Mouse (Mus musculus) retina, adult 2 months (tissue): ENCODE measurements around the gene Slc24a3.

ENCODE experiments used
- DNase-seq: peaks from one replicate; pipeline ENCODE4 v3.0.0-alpha.2; 2012; ENCODE audit warnings: low read depth, low spot score

Slc24a3 gene

DNA sequence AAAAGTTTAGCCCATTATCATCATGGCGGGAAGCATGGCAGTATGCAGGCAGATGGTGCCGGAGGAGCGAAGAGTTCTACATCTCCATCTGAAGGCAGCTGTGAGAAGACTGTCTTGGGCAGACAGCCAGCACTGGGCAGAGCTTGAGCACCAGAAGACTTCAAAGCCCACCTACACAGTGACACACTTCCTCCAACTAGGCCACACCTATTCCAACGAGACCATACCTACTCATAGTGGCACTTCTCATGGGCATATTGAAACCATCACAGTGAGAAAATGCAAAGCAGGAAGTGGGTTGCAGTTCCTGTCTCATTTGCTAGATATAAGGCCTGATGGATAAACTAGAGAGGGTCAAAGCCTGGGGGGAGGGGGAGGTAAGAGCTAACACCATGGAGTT is 29.5 kb downstream of the Slc24a3 start:
- DNase-seq: no peak

DNA sequence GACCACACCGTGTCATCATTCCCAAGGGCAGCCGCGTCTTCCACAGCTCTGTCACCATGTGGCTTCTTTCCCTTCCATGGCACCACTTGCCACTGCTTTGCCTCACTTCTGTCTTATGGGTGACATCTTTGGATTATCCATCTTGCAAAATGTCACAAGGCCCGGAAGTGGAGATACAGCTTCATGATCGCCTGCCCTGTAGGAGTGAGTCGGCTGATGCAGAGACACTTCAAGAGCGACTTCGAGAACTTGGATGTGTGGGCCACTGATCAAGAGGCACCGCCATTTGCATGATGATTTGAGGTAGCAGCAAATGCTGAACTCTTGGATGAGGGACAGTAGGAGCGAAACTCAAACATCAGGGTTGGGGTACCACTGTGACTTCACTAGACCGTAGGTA is 46.0 kb downstream of the Slc24a3 start:
- DNase-seq: no peak

DNA sequence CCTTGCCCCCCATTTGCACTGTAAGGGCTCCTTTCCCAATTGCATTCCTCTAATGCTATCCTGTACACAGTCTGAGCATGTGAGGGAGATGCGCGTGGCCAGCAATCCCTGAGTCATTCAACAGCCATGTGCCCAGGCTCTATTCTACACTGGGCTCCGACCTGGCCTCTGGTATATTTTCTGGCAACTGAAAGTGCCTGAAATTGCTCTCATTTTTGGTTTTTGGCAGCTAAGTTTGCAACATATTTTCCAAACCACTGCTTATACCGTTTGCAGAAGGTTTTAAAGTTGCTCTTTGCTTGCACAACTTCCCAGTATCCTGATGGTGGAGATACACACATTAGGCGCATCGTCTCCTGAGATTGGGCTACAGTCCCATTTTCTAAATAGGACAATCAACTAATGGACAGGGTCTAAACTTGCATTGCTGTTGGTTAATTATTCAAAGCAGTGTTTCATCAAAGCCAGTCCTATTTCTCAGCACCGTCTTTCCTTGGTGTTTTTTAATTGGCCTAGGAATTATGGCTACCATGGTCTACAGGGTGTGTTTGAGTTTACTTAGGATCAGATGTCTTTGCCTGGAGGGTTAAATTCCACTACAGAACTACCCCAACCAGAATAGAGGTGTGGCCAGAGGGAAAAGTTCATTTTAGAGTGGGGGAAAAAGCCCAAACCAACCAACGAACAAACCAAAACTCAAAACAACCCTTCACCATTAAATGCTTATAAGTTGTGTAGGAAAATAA is 46.7 kb downstream of the Slc24a3 start:
- DNase-seq: no peak

DNA sequence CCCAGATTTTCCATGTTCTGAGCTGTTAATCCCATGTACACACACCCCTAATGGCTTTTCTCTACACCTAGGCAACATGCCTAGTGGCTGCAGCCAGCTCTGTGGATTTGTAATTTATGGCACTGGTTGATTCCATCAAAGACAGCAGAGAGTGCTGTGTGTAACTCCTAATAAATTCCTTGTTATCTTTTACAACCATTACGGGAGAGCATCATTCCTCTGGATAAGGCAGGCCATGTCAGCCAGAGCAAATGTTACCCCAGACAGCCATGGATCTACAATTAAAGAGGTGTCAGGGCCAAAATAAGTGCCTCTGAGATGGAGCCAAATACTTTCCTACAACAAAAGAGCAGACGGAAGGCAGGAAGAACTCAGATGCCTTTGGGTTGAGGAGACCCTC is 49.0 kb downstream of the Slc24a3 start:
- no peak for DNase-seq

DNA sequence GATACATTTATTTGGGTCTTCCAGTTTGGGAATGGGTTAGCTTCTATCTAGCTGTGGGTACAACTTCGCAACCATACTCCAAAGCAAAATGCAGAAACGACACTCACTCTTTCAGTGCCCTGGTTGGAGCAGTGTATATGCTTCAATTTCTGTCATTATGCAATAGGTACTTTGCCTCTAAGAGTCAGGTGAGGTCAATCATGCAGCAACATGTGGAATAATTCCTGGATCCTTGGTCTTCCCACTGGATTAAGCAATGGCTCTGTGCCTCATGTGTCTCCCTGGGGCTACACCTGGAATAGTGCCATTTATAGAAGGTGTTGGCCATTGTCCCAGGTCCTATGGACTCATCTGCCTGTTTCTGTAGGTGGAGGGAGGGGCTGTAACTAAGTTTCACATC is 49.9 kb downstream of the Slc24a3 start:
- no peak for DNase-seq

DNA sequence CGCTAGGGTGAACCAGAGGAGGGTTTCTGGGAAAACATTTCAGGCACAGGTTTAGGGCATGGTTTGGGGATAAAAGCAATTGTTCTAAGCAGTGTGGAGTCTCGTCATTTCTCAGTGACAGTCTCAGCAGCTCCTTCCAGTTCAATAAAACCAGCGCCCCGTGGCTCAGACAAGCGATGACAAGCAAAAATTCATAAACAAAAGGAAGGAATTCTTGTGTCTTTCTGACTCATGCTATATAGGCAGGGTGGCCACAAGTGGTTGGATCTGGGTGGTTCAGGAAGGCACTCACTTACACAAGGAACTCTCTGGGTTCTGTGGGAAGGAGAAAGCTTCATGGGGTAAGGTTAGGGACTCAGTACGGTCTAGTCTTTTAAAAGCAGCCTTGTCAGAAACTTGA is 51.7 kb downstream of the Slc24a3 start:
- DNase-seq: no peak

DNA sequence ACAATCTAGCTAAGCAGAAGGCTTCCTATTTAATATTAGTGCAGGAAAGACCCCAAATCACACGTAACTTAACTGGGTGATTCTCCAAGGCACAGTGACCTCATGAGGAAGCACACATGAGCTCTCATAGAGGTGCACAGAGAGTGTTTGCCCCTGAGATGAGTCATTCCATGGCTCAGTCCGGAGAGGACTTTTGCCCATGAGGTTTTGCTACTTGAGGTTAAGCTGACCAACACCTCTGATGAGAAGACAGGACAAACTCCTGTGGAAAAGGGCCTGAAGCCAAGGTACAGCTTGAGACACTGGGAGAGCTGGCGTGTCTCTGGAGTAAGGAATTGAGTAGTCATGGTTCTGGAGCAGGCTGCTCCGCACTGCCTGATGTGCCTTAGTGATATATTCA is 56.1 kb downstream of the Slc24a3 start:
- no peak for DNase-seq

DNA sequence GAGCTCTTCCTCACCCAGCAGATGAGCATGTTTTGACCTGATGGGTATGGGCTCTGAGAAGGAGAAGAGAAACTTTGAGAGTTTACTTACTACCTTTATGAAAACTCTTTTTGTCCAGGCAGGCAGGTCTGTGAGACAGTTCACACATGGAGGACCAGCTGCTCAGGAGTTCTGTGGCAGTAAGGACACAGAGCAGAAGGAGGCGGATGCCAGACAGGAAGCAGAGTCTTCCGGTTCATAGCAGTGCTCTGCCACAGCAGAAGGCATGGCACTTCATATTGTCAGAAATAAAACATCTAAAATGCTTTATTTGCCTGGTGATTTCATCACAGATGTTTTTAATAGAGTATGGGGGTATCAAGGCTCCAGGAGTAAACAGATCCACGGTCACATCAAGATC is 58.1 kb downstream of the Slc24a3 start:
- DNase-seq: no peak

DNA sequence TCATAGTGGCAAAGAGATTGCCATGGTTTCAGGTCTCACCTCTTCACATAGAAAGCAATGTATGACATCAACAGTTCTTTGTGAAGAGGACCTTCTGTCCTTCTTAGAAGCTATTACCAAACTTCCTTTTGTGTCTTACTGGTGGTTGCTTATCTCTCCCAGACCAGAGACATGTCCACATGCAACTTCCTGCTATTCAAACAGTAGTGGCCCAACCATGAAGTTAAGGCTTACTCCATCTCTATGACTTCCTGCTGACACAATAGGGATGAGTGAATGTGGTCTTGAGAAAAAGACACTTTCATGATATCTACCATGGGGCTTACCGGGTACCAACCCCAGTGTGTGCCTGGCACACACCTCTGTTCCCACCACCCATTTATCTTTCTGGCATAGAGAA is 58.5 kb downstream of the Slc24a3 start:
- DNase-seq: no peak

DNA sequence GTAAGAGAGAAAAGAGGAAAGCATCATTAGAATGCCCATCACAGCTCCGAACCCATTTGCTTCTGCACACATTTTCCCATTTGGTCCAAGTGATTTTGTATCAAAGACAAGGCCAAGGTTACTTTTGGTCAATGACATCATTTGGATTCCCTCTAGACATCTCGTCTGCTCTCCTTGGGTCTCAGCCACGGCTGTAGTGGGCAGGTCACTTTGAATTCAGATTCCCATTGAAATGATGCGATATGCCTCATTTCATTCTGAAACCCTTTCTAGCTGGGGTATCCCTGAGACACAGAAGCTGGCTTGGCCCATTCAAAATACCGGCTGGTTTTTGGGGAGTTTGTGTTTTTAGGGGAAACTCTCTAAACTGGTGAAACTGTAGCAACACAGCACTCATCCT is 59.8 kb downstream of the Slc24a3 start:
- no peak for DNase-seq

DNA sequence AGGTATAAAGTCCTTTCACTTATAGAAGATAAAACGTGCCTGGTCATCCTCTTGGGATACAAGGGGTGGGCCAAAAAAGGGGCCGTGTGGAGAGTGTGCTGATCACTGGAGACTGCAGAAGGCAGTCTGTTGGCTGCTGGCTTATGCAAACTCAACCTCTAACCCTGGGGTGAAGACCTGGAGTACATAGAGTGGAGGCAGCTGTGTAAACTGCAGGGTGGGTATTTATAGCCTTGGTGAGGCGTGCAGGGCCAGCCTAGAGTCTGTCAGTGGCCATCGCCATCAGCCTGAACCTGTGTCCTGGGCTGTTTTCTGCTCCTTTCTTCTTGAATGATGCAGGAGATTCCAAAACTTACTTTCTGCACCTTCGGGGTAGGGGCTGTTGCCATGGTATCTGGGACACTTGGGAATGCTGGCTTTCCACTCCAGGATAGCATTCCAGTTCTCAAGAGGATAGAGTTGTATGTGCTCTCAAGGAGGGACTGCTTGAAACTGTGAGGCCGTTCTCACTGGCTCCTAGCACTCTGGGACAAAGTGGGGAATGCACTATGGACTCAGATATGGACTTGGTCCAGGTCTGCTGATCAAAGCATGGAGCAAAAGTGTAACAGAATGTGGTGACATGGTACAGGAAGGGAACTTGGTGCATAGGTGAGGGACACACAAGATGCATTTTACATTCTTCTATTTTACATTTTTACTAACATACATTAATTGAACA is 65.4 kb downstream of the Slc24a3 start:
- DNase-seq: no peak

DNA sequence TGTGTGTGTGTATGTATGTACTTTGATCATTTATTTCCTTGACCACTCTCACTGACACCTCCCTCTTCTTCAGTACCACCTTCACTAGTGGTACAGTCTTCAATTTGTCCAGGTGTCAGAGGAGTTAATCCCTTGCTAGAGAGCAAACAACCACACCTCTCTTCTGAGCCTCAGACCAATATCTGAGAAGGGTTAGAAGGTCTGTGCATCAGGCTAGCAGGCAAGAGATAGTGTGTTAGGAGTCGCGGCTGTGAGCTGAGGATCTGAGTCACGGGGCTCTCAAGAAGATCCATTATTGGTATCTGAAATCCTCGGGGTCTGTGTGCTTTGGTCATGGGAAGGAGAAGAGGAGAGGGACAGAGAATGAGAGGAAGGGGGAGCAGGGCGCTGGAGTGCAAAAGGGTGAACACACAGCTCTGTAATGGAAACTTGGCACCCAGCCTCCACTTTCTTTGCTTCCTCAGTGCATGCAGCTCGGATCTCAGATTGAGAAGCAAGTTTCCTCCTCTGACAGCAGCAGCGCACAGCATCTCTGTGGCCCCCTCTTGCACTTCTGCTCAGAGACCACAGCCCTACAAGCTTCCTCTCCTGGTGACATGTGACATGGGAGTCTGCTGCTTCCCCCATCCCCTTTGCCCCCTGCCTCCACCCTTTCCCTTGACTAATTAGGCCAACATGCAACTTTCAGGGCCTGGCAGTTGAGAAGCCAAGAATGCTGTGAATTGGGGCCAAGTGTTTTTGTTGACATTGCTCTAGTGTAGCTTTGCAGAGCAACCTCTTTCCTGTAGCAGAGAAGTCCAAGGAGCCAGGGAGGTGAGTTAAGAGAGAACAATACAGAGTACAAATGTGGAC is 66.2 kb downstream of the Slc24a3 start:
- DNase-seq: no peak

DNA sequence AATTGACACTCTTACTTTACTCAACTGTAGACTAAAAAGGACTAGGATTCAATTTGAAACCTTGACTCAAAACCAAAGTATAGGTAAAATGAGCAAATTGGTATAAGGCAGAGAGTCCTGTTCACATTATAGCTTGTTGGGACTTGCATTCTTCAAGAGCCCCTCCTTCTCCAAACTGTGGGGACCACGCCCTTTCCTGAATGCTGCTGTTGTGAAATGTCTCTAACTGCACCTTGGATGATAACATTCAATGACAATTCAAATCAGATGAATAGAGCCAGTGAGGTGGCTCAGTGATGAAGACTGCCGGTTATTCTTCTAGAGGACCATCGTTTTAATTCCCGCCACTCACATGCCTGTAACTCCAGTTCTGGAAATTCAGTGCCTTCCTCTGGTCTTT is 78.8 kb downstream of the Slc24a3 start:
- no peak for DNase-seq

DNA sequence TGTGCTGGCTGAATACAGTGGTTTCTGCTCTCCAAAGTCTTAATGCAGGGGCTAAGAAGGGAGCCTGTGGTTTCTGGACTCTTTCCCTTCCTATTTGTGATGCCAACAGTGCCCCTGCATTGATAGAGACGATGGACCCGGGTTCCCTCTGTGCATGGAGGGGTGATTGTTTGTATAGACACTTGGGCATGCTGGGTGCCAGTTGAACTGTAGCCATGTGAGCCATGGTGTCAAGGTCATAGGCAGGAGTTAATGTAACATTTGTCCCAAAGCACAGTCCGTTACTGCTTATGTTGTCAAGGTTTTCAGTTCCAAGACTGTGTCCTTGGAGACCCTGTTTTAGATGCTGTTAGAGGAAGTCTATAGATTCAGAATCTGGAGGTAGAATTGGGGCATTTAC is 80.6 kb downstream of the Slc24a3 start:
- DNase-seq: no peak

DNA sequence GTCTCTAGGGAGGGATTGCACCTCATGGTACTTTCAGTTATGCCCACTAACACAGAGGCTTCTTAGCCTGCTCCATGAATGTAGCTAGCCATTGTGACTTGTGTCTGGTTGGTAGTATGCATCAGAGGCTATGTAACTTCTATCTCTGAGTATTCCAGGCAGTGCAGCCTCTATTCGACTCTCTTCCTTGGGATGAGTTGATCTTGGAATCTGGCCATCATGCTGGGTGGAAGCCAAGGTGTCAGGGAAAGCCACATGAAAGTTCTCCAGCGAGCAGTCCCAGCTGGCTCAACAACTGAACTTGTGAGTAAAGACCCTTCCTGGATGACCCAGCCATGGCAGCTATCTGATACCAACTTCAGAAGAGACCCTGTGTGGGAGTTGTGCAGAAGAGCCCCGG is 89.8 kb downstream of the Slc24a3 start:
- DNase-seq: no peak

DNA sequence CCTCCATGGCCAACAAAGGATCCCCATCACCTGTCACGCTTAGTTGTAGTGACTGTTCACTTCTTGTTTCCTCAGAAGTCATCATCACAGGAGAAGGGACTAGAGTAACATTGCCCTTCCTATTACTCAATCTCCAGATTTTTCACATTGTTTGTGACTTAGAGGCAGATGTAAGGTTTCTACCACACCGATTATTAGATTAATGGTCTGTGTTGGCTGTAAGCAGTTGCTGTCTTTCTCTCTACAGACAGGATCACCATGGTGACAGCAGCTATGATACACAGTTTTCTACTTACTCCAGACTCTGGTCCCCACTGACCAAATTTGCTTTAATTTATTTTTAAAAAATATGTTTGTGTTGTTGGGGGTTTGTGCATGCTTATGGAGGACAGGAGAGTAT is 90.3 kb downstream of the Slc24a3 start:
- no peak for DNase-seq

DNA sequence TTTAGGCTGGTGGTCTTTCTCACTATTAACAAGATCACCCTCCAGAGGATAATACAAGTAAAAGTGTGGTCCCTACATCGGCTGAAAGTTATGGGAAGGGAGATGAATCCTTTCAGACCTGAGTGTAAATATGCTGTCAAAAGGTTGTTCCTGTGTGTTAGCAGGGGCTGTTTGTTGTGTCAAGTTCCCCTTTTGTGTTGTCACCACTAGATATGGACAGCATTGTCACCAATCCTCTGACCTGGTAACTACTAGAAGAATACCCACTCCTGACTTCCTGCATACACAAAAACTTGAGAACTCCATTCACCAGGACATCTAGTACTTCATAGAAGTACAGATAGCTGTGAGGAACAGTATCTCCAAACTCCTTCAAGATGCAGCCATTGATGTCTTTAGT is 93.0 kb downstream of the Slc24a3 start:
- no peak for DNase-seq

DNA sequence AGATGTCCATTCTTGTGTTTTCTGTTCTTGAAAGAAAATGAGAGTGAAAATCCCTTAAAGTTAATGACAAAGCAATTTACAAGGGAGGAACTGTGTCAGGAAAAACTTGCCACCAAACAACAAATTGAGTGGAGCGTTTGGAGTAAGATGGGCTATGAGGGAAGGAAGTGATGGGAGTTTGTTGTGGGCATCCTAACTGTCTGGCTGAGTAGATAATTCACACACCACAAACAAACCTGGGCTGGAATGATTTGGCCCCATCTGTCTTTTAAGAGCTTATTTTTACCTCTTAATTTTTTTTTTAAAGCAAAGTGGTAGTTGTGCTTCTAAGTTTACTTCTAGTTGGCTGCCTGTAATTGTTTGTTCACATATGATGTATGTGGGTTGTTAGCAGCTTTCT is 94.6 kb downstream of the Slc24a3 start:
- DNase-seq: no peak

DNA sequence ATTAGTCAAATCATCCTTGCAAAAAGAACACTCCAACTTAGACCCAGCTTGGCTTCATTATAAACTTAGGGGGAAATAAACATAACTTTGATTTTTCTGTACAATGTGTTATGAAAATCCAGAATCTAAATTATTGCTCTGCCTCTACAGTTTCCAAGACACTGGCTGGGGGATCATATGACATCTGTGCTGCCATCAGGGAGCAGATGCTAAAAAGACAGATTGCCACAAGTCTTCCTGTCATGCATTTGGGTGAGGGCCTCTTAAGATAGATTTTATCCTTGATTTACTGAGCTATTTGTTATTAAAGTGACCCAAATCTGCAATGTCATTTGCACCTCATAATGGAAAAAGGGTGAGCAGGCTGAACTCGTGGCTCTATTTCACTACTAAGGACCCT is 99.2 kb downstream of the Slc24a3 start:
- DNase-seq: no peak

DNA sequence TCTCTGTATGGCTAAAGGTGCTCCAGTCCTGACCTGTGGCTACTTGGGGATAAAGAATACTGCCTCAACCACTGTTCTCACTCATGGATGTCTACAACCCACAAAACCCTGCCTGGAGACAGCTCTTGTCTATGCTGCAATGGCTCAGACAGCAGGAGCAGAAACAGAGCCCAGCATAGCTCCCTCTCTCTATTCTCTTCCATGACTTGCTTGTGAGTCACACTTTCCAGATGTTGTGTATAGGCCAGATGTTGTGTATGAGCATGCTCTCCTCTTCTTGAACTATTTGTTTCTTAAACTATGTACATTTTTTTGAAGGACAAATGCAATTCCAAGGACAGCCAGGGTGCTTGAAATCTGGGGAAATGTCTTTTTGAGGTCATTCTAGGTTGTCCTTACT is 101.4 kb downstream of the Slc24a3 start:
- no peak for DNase-seq

DNA sequence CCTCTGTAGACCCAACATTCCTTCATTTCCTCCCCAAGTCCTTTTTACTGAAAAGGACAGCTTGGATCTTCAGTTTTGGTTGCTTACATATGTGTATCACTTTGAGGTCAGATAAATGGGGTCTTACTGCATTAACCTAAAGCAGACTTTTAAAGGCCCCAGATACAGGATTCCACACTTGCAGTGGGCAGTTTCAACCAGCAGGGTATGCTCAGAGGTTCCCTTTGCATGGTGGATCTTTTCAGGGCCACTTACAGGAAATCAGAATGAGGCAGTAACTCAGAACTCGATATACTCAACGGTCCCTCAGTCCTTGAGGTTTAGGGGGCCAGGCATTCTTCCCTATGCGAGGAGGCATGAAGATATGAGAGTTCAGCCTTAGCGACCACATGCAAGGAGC is 101.9 kb downstream of the Slc24a3 start:
- no peak for DNase-seq

DNA sequence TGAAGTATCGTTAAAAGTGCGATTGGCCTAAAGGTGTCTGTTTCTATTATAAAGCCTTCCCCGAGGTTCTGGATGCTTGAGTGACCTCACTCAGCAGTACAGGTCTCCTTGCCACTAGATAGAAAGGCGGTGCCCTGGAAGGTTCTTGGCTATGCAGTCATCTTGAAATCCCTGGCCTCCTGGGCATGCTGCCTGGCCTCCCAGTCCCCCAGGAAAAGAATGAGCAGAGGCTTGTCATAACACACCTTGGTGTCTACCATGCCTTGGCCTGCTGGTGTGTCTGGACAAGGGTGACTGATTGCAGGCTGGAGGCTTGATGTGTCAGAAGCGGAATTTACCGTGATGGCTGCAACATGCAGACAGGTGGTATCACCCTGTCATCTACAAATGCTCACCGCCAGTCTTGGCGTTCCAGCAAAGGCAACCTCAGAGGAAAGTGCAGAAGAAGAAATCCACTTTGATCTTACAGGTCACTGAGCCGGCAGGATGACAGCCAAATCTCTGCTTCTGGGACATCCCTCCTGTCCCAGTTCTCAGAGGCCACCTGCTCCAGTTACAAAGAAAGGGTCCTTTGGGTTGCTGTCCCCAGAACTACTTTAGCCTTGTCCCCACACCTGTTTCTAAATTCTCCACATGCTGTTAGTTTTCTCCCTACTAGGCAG is 106.6 kb downstream of the Slc24a3 start:
- DNase-seq: no peak
